Mouse (Mus musculus) erythroblast, embryonic 14.5 days (primary cell): ENCODE data around the gene Tfrc.

Experiments
- GATA1 ChIP-seq: IDR thresholded peaks from 2 replicates; pipeline ENCODE4 v1.6.1; 2012; ENCODE audit warnings: low read length, inconsistent platforms, mixed read lengths
- TAL1 ChIP-seq: IDR thresholded peaks from 3 replicates; pipeline ENCODE4 v1.6.1; 2012; ENCODE audit warnings: low read length, inconsistent platforms, mixed read lengths

- TF ChIP-seq TAL1, result no peak
- no peak for TF ChIP-seq GATA1
Observed at GRCm38 (mm10) chr16:32646014-32646413, 37.3 kb downstream of the Tfrc start.
